Mouse (Mus musculus): ENCODE measurements around the gene Mbnl2. TPM values are rescaled to one million over a fixed set of nuclear protein-coding genes. Genes with fewer than 3 reads are reported as not detected.

Gene Mbnl2
- polyA plus RNA-seq, 1 experiment from 2014 or later, result 30.0 TPM

DNA sequence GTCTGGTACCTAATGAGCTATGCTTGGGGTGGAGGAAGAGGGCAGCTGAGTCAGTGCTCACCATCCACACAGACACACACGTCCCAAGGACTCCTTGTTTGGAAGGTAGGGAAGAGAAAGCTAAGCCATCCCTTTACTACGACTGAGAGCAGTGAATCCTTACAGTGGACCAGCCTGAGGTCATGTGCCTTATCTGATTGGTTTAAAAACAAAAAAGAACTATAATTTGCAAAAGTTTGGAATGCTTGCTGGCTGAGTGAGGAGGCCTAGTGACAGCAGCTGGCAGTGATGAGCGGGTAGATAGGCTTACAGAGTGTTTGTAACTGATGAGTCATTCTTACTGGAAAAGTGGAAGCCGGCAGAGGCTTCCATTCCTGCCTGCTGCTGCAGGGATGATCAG lies 32.5 kb downstream of the Mbnl2 start:
- Histone ChIP-seq H3K27me3 (ENCODE audit: poor library complexity, severe bottlenecking) (no peaks in the 10 kb centered on the region), H3K9me3 (no peaks in the 10 kb centered on the region), H3K4me3 (no peak overlapping the region), H3K4me1 (peaks cover 53% of the 10 kb centered on the region), H3K27ac (no peak overlapping the region), H3K36me3 (replicated peaks) (no peaks in the 10 kb centered on the region)
- 71% methylated on average over 4 of the region's 4 CpGs for WGBS
- DNase-seq (ENCODE audit: extremely low spot score, low spot score), result no peak

DNA sequence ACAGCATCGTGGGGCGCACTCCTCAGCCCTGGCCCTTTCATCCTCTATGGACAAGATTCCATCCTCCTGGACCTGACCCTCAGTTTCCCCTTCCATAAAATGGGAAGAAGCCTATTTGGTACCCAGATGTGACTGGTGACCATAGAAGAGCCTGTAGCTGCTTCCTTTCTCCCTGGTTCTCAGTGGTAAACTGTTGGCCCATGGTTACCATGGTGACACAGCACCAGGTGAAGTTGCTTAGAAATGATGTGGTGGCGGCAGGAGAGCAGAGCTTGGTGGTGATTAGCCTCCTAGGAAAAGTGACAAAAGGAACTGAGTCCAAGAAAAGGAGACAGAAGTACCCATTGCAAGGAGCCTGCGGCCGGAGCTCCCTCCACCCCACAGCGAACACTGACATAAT lies 34.2 kb downstream of the Mbnl2 start:
- Histone ChIP-seq H3K27ac (no peak overlapping the region), H3K27me3 (ENCODE audit: poor library complexity, severe bottlenecking) (no peaks in the 10 kb centered on the region), H3K36me3 (replicated peaks) (peaks cover 6% of the 10 kb centered on the region), H3K4me3 (no peak overlapping the region), H3K9me3 (no peaks in the 10 kb centered on the region), H3K4me1 (peaks cover 51% of the 10 kb centered on the region)
- WGBS, result 94% methylated on average over 6 of the region's 6 CpGs
- no peak for DNase-seq (ENCODE audit: extremely low spot score, low spot score)

DNA sequence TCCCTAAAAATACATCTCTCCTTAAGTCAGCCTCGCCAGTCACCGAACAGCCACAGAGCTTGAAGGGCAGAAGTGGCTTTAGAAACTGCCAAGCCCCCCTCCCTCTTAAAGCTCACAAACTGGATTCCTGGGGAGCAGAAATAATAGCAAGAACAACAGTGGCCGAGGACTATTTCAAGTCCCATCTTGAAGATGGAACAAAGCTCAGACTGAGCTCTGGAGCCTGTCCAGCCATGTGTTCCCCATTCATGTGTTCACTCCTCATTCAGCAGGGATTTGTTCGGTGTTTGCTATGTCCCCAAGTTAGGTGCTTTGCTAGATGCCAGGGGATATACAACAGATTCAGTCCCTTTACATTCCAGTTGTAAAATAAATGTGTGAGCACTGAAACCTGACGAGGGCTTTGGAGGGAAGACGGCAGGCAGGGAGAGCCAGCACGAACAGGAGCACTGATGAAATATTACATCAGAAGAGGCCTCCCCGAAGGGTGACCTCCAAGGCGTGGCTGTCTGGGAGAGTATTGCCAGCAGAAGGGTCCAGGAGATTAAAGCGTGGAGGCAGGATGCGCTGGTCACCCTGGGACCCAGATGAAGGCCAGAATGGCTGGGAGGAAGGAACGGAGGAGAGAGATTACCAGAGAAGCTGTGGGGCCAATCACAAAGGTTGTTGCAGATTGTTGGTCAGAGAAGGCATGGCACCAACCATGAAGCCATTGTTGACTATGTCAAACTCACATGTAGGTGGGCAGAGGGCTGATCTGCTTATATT lies 36.0 kb downstream of the Mbnl2 start:
- WGBS, result 67% methylated on average over 12 of the region's 12 CpGs
- Histone ChIP-seq H3K9me3 (no peaks in the 10 kb centered on the region), H3K27me3 (ENCODE audit: poor library complexity, severe bottlenecking) (no peaks in the 10 kb centered on the region), H3K4me1 (peaks cover 51% of the 10 kb centered on the region), H3K4me3 (no peak overlapping the region), H3K27ac (peak overlapping the region; percentile 54), H3K36me3 (replicated peaks) (peaks cover 6% of the 10 kb centered on the region)
- DNase-seq (ENCODE audit: extremely low spot score, low spot score), result no peak

DNA sequence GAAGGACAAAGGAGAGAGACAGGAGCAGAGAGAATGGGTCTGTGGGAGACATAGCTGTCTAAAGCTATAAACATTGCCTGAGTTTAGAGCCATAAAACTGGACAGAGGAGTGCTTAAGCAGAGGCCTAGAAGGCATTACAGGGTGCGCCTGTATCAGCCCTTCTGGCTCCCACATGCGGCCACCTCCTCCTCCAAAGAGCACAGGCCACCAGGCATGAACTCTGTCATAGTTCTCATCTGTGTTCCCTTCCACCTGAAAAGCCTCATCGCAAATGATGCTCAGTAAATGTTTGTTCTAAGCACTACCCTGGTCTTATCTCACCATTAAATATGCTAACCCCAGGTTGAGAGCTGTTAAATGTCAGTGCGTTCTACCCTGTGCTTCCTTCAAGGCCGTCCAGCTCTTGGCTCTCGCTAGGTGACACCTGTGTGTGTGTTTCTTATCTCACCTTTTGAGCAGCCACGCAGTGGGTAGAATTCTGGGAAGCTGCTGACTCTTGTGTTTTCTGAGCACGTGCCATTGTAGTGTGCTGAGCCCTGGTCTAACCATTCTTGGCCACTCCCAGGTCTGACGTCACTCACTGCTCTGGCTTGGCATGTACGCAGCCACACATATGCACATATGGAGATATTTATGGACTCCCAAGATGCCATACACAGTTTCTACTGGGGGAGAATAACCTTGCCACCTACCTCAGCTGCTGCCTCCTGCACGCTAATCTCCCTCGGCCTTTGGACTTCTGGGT lies 37.4 kb downstream of the Mbnl2 start:
- Histone ChIP-seq H3K36me3 (replicated peaks) (peaks cover 9% of the 10 kb centered on the region), H3K4me3 (no peak overlapping the region), H3K27ac (no peak overlapping the region), H3K27me3 (ENCODE audit: poor library complexity, severe bottlenecking) (no peaks in the 10 kb centered on the region), H3K4me1 (peaks cover 39% of the 10 kb centered on the region), H3K9me3 (no peaks in the 10 kb centered on the region)
- 94% methylated on average over 12 of the region's 12 CpGs for WGBS
- DNase-seq (ENCODE audit: extremely low spot score, low spot score), result no peak

DNA sequence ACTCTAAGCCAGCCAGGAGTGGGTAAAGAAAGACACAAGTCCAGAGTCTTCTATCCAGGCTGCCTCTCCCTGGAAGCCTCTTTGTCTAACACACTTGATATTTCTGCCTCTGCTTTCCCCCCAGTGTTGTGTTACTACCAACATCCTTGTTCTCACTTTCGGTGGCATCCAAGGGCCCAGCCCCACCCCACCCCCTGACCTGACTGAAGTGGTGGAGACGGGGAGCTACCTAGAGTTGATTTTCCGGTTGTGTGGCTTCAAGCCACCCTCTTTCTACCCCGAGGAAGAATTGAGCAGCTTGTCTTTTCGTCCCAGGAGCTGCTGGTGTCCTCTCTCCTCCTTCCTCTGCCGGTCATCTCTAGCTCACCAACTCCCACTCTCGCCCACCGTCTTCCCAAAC lies 38.0 kb downstream of the Mbnl2 start:
- Histone ChIP-seq H3K4me3 (no peak overlapping the region), H3K27ac (no peak overlapping the region), H3K9me3 (no peaks in the 10 kb centered on the region), H3K27me3 (ENCODE audit: poor library complexity, severe bottlenecking) (no peaks in the 10 kb centered on the region), H3K4me1 (peaks cover 36% of the 10 kb centered on the region), H3K36me3 (replicated peaks) (peaks cover 9% of the 10 kb centered on the region)
- DNase-seq (ENCODE audit: extremely low spot score, low spot score), result no peak
- WGBS, result 88% methylated on average over 8 of the region's 8 CpGs

DNA sequence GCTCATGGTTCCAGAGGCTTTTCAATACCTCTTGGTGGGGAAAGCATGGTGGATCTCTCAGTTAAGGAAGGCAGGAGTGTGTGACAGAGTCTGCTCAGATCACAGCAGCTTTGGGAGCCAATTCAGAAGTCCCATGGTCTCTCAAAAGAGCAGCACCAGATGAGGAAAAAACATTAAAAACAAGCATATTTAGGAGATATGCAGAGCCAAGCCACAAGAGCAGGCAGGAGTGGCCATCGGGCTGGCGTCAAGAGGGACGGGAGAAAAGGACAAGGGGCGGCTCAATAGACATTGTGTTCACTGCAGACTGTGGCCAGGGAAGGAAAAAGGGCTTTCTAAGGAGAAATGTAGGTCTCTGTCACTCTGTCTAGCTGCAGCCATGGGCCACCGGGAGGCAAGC lies 40.3 kb downstream of the Mbnl2 start:
- no peak for DNase-seq (ENCODE audit: extremely low spot score, low spot score)
- H3K4me3 ChIP-seq, result no peak overlapping the region
- peaks cover 32% of the 10 kb centered on the region for H3K4me1 ChIP-seq
- peaks cover 9% of the 10 kb centered on the region for H3K36me3 ChIP-seq (replicated peaks)
- 87% methylated on average over 5 of the region's 5 CpGs for WGBS
- H3K27me3 ChIP-seq (ENCODE audit: poor library complexity, severe bottlenecking), result no peaks in the 10 kb centered on the region
- no peaks in the 10 kb centered on the region for H3K9me3 ChIP-seq
- no peak overlapping the region for H3K27ac ChIP-seq

DNA sequence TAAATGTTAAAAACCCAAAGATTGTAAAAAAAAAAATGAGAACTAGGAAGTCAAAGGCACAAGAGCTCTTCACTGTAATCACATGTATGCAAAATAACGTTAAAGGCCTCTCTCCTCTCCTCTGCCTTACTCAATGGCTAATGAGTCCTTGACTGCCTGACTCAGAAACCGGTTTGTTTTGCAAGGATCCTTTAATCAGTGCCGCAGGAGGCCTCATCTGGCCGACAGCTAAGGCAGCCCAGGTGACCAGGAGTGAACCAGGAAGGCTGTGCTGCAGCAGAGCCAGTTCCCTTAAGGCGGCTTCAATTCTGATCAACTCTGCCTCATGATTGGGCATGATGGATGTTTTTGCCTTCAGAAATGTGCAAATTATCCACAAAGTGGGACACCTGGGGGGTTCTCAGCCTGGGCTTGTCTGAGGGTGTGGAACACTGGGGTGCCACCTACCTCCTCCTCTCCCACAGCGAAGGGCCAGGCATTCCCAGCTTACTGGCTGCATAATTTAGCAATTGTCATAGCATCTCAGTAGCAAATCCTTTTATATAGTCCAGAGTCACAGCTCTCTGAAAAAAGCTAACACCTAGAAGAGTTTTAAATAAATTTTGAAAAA lies 43.0 kb downstream of the Mbnl2 start:
- WGBS, result 34% methylated on average over 6 of the region's 6 CpGs
- Histone ChIP-seq H3K27me3 (ENCODE audit: poor library complexity, severe bottlenecking) (no peaks in the 10 kb centered on the region), H3K4me3 (no peak overlapping the region), H3K9me3 (no peaks in the 10 kb centered on the region), H3K27ac (no peak overlapping the region), H3K36me3 (replicated peaks) (peaks cover 9% of the 10 kb centered on the region), H3K4me1 (peaks cover 16% of the 10 kb centered on the region)
- DNase-seq (ENCODE audit: extremely low spot score, low spot score), result no peak

DNA sequence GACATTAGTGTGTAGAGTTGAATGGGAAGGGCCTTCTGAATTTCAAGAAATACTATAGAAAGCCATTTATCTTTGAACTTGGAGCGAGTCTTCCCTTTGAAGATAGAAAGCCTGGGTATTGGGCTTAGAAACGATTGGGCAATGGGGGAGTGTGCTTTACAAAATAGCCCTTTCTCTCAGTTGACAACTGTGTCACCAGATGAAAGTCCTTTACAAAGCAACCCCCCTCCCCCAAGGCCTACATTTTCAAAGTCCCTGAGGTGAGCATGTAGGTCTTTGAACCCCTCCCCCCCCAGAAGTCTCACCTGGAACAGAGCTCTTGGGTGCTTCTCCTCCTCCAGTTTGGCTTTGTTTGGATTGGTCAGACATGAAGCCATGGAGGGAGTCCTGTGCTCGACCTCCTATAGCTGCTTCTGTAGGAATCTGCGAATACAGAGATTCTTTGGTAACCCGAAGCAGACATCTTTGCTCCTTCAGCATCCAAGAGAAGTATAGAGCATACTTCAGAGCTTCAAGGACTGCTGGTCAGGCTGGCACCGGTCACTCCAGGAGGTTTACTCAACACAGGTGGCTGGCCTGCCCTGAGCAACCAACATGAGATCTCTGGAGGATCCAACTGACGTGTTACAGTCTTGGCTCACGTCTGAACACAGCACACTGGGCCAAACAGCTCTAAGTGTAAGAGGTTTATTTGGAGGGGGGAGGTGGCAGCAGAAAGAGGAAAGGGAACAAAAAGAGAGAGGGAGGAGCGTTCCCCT lies 43.7 kb downstream of the Mbnl2 start:
- WGBS, result 78% methylated on average over 9 of the region's 9 CpGs
- no peaks in the 10 kb centered on the region for H3K27me3 ChIP-seq (ENCODE audit: poor library complexity, severe bottlenecking)
- peaks cover 3% of the 10 kb centered on the region; the same call in 1 of the 2 replicates for H3K36me3 ChIP-seq (replicated peaks)
- H3K4me3 ChIP-seq, result no peak overlapping the region
- H3K27ac ChIP-seq, result no peak overlapping the region
- no peak for DNase-seq (ENCODE audit: extremely low spot score, low spot score)
- peaks cover 16% of the 10 kb centered on the region for H3K4me1 ChIP-seq
- H3K9me3 ChIP-seq, result no peaks in the 10 kb centered on the region

DNA sequence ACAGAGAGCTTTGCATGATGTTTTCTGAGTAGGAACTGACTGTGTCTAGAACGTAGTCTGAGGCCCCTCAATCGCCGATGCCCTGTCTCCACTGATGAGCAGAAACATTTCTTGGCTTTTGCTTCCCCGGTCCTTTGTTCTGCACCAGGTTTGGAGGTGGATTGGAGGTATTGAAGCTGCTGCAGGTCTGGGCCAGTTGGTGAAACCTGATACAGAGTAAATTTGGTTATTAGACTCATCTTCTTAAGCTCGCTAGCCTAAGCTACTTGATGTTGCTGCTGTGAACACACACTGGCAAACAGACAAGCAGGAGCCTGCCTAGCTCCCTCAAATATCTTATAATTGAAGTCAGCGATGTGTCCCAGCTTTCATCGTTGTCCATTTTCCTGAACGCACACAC lies 46.6 kb downstream of the Mbnl2 start:
- Histone ChIP-seq H3K27ac (no peak overlapping the region), H3K9me3 (no peaks in the 10 kb centered on the region)
- no peak for DNase-seq (ENCODE audit: extremely low spot score, low spot score)

DNA sequence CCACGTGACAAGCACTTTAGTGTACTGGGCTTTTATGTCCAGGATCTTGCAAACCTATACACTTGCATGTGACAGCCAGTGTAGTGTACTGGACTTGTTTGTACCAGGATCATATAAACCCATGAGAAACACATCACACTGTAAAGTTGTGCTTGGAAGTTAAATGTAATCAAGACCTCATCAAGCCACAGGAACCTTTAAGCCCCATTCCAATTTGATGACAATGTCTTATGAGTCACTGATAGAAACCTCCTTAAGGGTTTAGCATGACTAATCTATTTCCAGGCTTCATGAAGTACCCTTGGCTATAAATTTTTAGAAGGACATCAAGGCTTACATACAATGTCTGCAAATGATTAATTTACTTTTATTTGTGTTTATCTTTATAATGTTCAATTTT lies 47.6 kb downstream of the Mbnl2 start:
- H3K4me1 ChIP-seq, result peaks cover 16% of the 10 kb centered on the region
- peaks cover 10% of the 10 kb centered on the region; the same call in 1 of the 2 replicates for H3K36me3 ChIP-seq (replicated peaks)
- no peak for DNase-seq (ENCODE audit: extremely low spot score, low spot score)
- 88% methylated on average over 1 of the region's 1 CpGs for WGBS
- H3K4me3 ChIP-seq, result no peak overlapping the region
- H3K27ac ChIP-seq, result no peak overlapping the region
- no peaks in the 10 kb centered on the region for H3K9me3 ChIP-seq
- H3K27me3 ChIP-seq (ENCODE audit: poor library complexity, severe bottlenecking), result no peaks in the 10 kb centered on the region

More for the DNA sequence above, 46.6 kb downstream of the Mbnl2 start:
- H3K4me1 ChIP-seq, result peaks cover 16% of the 10 kb centered on the region
- no peaks in the 10 kb centered on the region for H3K27me3 ChIP-seq (ENCODE audit: poor library complexity, severe bottlenecking)
- peaks cover 13% of the 10 kb centered on the region; the same call in 1 of the 2 replicates for H3K36me3 ChIP-seq (replicated peaks)
- WGBS, result 88% methylated on average over 8 of the region's 8 CpGs
- H3K4me3 ChIP-seq, result no peak overlapping the region

DNA sequence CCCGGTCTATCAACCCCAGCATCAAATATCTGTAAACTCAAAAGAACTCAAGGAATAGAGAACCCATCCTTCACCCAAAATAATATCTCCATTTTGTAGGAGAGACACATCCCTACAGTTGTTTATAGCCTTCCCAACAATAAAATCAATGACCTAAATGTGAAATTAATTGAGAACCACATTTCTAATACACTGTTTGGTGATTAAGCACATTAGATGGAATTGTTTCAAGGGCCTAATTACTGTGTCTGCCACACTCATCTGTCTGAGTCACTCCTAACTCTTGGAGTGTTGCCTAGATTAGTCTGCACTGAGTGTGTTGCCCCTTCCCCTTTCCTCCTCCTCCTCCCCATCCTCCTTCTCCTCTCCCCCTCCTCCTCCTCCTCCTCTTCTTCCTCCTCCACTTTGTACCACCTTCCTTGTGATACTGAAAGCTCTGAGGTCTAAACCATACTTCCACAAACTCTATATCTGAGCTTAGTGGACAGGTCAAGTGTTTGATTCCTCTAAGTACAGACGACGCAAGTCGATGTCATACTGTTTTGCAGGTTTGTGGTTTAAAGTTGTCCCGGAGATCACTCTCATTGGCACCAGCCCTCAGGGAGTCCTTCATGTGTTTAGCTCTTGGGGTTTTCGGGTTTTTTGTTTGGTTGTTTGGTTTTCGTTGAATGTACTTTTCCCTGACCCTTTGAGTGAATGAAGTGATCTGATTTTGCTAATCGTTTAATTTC lies 48.8 kb downstream of the Mbnl2 start:
- Histone ChIP-seq H3K4me1 (peaks cover 5% of the 10 kb centered on the region), H3K9me3 (no peaks in the 10 kb centered on the region), H3K36me3 (replicated peaks) (peaks cover 10% of the 10 kb centered on the region; the same call in 1 of the 2 replicates), H3K27ac (no peak overlapping the region), H3K27me3 (ENCODE audit: poor library complexity, severe bottlenecking) (no peaks in the 10 kb centered on the region), H3K4me3 (no peak overlapping the region)
- no peak for DNase-seq (ENCODE audit: extremely low spot score, low spot score)
- WGBS, result 95% methylated on average over 8 of the region's 8 CpGs
